ENCODE assay signal across 8 mouse cellular contexts in the genomic region with DNA sequence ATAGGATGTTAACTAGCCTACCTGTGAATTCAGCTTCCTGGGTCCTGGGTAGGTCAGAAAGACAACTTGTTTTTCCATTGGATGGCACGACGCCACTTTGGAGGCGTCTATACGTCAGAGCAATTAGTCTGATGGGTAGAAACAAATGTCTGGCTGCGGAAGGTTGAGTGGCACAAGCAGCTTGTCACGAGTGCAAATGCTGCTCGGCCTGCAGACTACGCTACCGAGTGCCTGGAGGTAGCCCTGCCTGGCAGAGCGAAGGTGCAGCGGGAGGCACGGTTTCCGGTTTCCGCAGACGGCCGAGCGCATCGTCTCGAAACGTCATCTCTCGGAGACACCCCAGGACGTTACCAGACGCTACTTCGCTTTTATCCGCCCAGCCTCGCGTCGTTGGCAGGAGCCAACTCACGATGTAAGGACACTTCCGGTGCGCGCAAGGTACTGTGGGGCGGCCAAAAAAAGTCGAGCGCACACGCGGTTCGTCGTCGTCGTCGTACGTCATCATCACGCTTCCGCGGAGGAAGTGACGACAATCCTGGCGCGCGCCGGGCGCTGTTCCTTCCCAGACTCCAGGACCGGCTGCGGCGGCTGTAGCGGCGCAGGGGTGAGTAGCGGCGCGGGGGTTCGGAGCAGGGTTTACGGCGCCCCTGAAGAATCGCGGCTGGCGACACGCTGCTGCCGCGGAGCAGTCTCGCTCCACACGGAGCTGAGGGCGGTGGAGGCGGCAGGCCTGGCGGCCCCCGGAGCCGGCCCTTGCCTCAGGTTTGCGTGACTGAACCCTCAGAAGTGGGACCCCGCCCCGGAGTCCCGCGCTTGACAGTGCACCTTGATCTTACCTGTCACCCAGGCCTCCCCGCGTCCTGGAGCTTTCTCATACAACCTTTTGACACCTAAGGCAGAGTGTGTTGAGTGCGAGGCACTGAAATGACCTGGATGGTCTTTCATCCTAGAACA. TPM values are rescaled to one million over a fixed set of nuclear protein-coding genes. Genes with fewer than 3 reads are reported as not detected.
DNase-seq lines count a peak whose midpoint lies in the region; ATAC-seq lines count a peak whose summit lies in the region.

A gene (plus strand): TSS at position 517 of the 954 bp plus-strand sequence.

- ATAC-seq in intestine, embryonic 14.5 days (replicated peaks; ENCODE audit: low FRiP score, low TSS enrichment, low read depth) = peak; percentile 100

- DNase-seq in adrenal gland, adult 18-20 months (ENCODE audit: low spot score in 2 of 2) = peak; percentile 93 to 95
- peak; percentile 99 for DNase-seq in embryo, embryonic 11 days
- DNase-seq in gastrocnemius, postnatal 25 days = peak; percentile 96
- peak; percentile 96 for DNase-seq in intestine, embryonic 14.5 days (ENCODE audit: low spot score)
- peak; percentile 98 for DNase-seq in left cerebral cortex, postnatal 14 days (ENCODE audit: low spot score in 2 of 2)
- peak; percentile 99 for DNase-seq in mesoderm, embryonic 11.5 days (ENCODE audit: low read depth, low spot score)
- DNase-seq in right cerebral cortex, postnatal 36 days (ENCODE audit: low spot score in 2 of 2) = peak; percentile 96 to 97
- DNase-seq in yolk sac, embryonic 10.5 days (ENCODE audit: low spot score) = peak; percentile 96

- peaks cover 50% of the 10 kb centered on the region for H3K36me3 ChIP-seq in intestine, embryonic 14.5 days (ENCODE audit: control insufficient read depth, insufficient read depth, low read length)

- H3K9me3 ChIP-seq in intestine, embryonic 14.5 days (ENCODE audit: control insufficient read depth, low read length) = no peaks in the 10 kb centered on the region

- intact Hi-C loops in left cerebral cortex, postnatal 14 days (cut with DNase I) = loop anchor here (5.0 kb wide), 2 partner anchors 43 to 78 kb away; a partner anchor contains a TSS

- peak within 1 kb of the TSS; percentile 90 for H3K27ac ChIP-seq in intestine, embryonic 14.5 days (ENCODE audit: low read depth)

- H3K27me3 ChIP-seq in intestine, embryonic 14.5 days (replicated peaks; ENCODE audit: control insufficient read depth, insufficient read depth, low read length) = no peaks in the 10 kb centered on the region

- peaks cover 3% of the 10 kb centered on the region; the same call in 1 of the 2 replicates for H3K4me1 ChIP-seq in intestine, embryonic 14.5 days (replicated peaks; ENCODE audit: control insufficient read depth, insufficient read depth, low read length)

- peak within 1 kb of the TSS; percentile 95 for H3K4me3 ChIP-seq in intestine, embryonic 14.5 days (ENCODE audit: low read depth, low read length)

- H3K9ac ChIP-seq in intestine, embryonic 14.5 days (ENCODE audit: low read length) = peak within 1 kb of the TSS; percentile 79

- H3K4me2 ChIP-seq in intestine, embryonic 14.5 days (ENCODE audit: low read length) = peak within 1 kb of the TSS; percentile 98

- under 1% methylated on average over 84 of the region's 84 CpGs for WGBS in intestine, embryonic 14.5 days

RNA-seq across cellular contexts. Expression of the gene that starts here (rescaled TPM):
- 10 to 100 TPM; 56.8 to 62.0 TPM for total RNA-seq in adrenal gland, adult 18-20 months (2021)
- total RNA-seq in gastrocnemius, postnatal 25 days (2021) = 10 to 100 TPM; 25.9 to 26.1 TPM
- polyA plus RNA-seq in intestine, embryonic 14.5 days (2014; fragmentation: Nextera tagmentation; extraction: Ambion mirVana) = 48.7 and 52.6 TPM in 2 replicates
- 10 to 100 TPM; 45.4 to 47.0 TPM for total RNA-seq in left cerebral cortex, postnatal 14 days (2021)

Comparison
In these comparisons a context has a peak if more than half of its experiments do, and no peak if none do; other contexts are left out.
1. Peak in every context shown above with its lines: DNase-seq, ATAC-seq, H3K4me3 ChIP-seq and H3K27ac ChIP-seq.